Mouse (Mus musculus) right cerebral cortex, postnatal 4 days (tissue): ENCODE measurements around the gene Klhl42.

Experiments
- DNase-seq: peaks from one replicate; pipeline ENCODE4 v3.0.0-alpha.2; 2022

Gene Klhl42

DNA sequence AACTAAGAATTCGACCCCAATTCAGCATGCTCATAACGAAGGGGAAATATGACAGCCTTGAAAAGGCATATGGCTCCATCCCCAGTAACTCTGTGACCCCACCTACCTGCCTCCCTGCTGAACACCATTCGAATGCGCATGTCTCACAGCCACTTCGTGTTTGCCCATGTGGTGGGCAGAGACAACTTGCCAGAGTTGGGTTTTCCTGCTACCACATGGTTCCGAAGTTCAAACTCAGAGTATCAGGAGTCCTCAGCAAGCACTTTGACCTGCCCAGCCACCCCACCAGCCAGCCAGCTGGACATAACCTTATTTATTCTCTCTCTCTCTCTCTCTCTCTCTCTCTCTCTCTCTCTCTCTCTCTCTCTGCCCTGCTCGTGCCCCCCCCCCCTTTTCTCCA is 3.4 kb upstream of the Klhl42 start:
- DNase-seq: no peak

DNA sequence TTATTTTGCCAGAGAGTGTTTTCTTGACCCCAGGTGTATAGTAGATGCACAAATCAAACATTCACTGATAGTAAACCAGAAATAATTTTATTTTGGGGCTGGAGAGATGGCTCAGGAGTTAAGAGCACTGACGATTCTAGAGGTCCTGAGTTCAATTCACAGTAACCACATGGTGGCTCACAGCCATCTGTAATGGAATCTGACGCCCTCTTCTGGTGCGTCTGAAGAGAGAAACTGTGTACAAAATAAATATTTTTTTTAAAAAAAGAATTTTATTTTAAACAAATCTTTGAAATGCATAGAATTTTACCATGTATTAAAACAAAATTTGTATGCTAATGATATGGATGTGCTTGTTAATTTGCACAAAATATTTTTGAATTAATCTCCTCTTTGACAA is 2.7 kb upstream of the Klhl42 start:
- no peak for DNase-seq

DNA sequence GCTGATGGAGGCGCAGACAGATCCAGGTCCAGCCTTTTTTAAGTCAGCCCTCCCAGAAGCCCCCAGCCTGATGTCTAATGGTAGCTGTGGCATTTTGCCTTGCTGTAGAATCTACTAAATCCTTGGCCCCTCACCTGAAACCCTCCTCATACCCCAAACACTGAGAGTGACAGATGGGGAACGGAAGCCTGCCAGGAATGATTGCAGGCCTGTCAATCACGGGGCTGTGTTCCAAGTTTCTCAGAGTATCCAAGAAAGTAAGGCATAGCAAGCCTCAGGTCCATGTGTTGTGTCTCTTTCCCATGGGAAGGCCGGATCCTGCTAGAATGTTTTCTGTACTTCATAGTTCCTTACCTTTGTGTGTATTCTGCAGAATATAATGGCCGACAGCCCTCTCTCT is 988 bp upstream of the Klhl42 start:
- DNase-seq: no peak

DNA sequence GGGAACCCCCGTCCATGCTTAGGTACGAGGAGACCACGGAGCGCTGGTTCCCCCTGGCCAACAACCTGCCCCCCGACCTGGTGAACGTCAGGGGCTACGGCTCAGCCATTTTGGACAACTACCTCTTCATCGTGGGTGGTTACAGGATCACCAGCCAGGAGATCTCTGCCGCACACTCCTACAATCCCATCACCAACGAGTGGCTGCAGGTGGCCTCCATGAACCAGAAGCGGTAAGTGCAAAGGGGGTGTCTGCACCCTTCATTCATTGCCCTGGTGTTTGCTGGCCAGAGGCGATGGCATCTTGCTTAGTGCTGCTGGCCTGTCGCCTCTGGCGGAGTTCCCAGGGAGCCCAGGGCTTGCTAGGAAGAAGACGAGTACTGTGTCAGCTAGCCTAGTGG is 957 bp downstream of the Klhl42 start:
- peak; percentile 67 for DNase-seq

DNA sequence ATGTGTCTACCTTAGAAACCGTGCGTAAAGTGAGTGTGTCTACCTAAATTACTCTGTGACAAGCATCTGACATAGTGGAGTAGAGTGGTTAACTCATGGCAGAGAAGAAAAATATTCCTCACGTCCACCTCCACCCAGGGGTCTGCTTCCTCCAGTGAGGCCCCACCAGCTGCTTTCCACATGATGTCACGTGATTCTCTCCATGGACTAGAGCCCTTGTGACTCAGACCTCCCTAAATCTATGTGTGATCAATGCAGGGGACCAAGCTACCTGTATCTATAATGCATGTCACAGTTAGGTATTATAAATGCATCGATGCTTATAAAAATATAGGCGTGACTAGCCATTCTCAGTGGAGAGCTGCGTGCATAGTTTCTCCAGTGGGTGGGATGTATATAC is 3.6 kb downstream of the Klhl42 start:
- no peak for DNase-seq

DNA sequence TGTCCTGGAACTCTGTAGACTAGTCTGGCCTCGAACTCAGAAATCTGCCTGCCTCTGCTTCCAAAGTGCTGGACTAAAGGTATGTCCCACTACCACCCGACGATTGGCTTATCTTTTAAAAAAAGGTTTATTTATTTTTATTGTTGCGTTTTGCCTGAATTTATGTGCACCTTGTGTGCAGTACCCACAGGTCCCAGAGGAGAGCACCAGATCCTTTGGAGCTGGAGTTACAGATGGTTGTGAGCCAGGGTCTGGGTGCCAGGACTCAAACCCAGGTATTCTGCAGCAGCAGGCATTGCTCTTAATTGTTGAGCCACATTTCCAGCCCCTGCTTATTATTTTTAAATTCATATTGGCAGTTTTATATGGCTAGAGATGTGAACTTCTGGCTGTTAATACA is 4.9 kb downstream of the Klhl42 start:
- DNase-seq: no peak

DNA sequence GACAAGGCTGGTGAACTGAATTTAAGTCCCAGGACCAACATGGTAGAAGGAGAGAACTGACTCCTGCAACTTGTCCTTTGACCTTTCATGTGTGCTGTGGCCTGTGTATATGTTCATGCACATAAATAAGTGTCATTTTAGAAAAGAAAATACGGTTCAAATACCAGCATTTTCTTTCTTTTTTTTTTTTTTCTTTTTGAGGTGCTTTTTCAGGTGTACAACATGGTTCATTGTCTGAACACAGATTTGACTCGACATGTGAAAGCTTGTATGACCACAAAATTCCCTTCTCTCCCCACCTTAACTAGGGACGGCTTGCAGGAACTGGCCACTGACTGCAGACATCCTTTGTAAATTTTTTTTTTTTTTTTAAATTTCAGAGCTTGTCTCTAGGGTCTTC is 5.8 kb downstream of the Klhl42 start:
- DNase-seq: no peak

DNA sequence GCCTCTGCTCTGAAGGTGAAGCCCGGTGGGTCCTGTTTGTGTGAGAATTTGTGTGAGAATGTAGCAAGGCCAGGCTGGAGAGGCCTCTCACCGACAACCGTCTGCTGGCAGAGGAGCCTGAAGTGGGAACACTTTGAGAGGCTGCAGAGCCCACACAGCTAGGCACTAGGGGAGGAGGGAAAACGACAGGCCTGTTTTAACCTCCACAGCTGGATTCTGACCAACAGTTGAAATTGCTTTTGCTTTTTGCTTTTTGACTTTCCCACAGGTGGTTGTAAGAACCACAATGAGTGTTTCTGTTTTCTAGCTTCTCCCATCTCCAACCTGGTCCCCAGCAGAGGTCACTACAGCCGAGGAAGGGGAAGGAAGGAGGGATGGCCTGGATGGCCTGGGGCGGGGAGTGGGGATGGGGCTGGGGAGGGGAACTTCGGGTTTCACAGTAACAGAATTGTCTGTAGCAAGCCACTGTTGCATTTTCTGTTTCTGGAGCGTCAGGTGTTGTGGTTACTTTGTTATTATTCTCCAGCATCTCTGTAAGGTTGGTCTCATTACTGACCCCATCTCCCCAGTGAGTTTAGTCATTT is 6.3 kb downstream of the Klhl42 start:
- no peak for DNase-seq

DNA sequence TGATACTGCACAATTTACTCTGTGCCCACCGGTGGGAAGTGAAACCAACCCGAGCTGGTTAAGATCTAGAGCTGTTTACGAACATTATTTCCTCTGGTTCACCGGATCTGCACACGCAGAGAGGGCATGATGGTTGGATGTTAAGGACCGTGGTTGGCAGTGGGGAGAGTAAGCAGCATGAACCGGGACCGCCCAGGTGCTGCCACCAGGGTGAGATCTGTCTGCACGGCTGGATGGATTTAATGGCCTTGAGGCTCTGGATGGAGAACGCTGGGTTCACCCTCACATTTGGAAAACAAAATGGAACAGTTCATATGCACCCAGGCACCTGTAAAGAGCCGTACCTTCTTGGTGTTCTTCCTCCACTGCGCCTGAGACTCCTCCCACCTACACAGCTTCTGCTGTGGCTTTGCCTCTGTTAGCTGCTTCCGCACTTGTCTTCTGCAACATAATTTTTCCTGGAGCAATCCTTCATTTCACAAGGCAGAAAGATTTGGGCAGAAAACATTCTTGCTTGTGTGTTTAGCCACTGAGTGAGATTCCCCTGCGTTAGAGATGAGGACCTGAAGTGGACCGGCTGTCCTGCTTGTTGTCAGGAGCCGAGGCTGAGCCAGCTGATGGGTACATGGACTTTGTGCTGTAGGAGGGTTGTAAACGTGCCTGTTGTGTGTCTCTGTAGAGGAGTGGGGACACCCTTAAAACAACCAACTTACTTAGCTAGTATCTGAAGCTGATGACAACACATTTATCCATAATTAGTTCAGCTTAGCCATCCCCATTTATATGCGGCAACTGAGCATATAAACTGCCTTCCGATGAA is 8.5 kb downstream of the Klhl42 start:
- DNase-seq: no peak

DNA sequence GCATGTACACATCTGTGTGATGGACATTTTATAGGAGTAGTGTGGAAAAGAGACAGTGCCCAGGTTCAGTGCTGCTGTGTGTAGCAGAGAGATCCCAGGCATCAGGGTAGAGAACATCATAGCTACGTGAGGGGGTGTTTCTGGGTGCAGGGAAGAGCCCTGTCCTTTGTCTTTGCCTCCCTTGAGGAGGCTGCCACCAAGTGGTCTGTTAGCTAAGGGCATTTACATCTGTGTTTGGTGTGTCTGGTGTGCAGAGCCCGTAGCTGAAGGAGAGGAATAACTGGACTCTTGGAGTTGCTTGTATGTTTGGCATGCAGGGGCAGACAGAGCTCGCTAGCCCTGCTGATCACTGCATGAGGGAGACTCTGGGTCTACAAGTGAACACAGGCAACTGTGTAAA is 11.1 kb downstream of the Klhl42 start:
- DNase-seq: no peak

DNA sequence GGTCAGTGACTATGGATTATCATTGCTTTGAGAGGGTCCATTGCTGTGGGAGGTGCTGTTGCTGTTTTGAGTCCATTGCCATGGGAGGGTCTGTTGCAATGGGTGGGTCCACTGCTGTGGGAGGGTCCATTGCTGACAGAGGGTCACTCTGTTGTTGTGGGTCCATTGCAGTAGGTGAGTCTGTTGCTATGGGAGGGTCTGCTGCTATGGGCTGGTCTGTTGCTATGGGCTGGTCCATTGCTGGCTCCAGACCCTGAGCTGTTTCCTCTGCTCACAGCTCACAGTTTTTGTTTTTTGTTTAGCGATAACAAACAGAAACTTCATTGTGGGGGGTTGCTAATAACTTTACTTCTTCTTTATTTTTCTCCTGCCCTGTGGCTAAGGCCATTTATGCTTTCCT is 14.3 kb downstream of the Klhl42 start:
- DNase-seq: no peak

DNA sequence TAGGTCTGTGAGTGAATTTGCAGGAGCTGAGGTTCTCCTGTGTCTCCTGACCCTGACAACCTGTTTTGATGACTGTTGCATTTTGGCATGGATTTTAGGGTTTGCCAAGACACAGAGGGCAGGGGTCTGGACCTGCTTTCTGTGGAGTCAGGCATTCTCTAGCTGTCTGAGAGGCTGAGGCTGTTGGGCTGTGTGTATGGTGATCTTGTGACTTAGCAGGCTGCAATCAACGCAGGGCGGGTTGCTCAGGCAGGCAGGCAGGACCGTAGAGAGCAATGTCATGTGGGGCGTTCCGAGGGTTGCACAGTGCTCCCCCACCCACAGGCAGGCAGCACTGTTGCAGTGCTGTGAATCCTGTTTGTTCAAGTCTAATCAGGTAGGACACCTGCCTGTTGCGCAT is 15.5 kb downstream of the Klhl42 start:
- DNase-seq: no peak

DNA sequence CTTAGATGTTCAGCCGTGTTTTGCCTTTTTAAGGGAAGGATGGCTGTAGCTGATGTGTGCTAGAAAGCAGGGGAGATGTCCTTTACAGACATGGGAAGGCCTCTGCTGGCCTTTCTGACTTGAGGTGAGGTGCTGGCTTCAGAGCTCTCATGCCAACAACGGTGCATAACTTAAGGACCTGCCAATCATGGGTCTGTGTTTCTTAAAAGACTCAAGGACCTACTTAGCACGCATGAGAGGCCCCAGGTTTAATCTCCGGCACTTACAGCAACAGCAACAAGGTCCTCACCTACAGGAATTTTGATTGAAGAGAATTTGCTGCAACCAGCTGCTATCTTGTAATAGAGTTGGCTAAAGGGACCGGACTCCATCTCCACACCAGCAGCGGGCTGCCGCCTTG is 18.1 kb downstream of the Klhl42 start:
- no peak for DNase-seq

DNA sequence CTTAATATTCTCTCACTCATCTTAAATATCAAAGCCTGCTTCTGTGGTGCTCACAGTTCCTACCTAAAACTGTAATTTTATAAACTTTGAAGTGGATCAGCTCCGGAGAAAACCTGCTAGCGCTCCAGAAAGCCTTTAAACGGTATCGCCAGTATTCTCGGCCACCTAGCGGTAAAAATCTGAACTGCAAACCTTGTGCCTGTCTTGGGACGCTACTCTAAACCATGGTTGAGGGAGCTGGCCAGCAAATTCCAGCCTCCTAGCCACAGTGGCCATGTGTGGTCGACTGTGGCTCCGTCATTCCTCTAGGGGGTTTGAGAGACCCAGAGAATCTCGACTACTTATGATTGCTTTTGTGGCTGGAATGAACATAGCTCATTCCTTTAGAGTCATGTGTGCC is 25.4 kb downstream of the Klhl42 start:
- DNase-seq: peak; percentile 93

DNA sequence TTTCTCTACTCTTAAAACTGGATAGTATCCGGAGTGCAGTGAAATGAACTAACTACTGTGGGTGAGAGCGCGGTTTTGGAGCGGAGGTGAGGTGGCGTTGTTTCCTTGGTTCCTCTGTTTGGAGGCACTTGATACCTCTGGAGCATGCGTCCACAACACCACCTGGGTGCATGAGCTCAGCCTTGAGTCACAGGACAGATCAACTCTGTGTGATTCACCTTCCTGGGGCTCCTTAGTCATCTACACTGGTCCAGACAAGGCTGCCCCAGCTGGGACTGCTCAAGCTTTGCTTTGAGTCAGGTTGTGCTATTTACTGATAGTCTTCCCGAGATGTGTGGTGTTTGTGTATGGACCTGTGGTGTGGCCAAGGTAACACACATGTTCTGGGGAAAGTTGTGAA is 26.6 kb downstream of the Klhl42 start:
- no peak for DNase-seq

DNA sequence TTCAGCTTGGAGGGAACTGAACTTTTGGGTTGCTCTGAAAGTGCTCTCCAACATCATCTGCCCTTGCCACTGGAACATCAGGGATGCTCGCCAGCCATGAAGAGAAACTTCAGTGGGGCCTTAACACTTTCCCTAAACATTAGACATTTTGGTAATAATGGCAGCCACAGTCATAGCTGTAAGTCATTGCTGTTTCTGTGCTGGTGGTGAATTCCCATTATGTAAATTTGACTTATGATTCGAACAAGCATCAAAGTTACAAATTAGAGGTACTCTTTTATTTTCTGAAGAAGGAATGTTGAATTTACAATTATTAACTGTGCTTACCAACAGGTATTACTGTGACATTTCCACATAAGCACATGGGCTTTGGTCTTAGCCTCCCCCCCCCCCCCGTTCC is 27.0 kb downstream of the Klhl42 start:
- DNase-seq: no peak

DNA sequence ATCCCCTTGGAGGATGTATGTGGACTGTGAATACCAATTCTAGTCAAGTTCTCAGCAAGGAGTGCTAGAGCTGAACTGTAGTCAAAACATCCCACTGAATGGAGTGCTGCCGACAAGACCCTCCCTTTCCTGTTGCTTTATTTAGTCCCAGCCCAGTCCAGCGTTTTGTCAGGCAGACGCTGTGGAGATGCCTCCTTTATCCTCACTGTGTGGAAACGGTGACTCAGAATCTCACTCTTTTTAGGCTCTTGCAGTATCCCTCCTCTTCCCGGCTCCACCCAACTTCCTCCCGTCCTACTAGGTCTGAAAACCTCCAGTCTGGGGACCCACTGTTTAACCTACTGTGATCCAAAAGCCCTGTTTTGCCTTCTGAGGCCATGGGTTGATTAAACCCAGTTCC is 30.1 kb downstream of the Klhl42 start:
- no peak for DNase-seq

DNA sequence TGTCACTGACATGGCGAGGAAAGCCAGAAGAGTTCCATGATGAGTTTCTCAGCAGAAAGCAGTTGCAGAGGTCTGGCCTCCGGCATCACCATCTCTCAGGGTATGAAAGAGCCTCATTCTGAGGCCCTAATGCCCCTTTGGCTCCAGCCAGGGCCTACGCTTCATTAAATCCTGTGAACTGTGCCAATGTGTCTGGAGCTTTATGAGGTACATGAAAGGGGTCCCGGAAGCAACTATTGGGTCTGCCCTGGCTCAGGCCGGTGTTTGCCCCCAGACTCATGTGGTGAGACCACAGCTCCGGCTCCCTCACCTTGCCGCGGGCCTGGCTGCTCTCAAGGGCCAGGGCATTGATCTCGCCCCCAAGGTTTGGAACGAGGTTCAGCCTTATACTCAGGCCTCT is 36.1 kb downstream of the Klhl42 start:
- DNase-seq: no peak

DNA sequence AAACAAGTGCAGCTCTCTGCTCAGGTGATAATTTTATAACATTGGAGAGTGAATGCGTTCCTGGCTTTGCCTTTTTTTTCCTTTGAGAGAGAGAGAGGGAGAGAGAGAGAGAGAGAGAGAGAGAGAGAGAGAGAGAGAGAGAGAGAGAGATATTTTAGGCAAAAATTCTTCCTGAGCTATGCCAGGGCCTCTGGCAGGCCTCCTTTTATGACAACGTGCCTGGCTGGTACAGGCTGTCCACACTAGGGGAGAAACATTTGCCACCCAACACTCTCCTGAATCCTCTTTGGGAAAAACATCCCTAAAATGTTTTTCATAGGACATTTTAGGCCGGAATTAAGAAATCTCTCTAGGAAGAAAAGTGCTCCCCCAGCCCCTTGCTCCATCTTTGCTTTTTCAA is 47.1 kb downstream of the Klhl42 start:
- no peak for DNase-seq

DNA sequence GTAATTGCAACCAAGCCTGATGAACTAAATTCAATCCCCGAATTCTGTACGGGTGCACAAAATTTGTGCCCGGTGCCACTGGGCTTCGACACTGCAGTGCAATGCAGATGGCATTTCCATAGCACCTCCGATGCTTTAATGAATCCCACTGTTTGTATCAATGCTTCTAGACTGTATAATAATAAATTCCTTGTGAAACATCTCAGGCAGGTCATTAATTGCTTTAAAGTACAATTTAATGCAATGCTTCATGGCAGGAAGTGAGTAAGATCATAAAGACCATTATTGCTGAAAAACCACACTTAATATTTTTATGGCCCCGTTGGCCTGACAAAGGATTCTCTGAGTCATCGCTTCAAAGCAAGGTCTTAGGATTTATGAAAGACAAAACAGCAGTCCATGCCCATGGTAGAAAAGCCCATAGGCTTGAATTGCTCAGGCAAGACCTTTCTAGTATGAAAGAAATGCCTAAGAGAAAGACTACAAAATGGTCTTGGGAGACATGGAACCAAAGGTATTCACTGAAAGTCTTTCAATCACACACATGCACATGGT is 49.5 kb downstream of the Klhl42 start:
- no peak for DNase-seq

DNA sequence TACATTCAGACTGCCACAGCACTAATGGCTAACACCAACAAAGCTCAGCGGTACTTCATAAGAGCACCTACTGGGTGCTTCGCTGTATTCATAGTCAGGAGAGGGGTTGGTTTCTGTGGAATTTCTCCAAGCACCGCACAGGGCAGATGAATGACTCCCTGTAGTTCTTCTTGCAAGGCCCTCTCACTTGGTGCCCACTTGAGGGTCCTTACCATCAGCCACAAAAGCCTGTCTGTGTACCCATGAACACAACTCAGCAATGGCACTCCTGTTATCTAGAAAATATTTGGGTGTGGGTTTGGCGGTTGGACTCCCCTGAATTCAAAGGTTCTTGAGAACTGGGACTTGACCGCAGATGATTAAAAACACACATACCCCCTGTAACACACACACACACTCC is 53.5 kb downstream of the Klhl42 start:
- no peak for DNase-seq

DNA sequence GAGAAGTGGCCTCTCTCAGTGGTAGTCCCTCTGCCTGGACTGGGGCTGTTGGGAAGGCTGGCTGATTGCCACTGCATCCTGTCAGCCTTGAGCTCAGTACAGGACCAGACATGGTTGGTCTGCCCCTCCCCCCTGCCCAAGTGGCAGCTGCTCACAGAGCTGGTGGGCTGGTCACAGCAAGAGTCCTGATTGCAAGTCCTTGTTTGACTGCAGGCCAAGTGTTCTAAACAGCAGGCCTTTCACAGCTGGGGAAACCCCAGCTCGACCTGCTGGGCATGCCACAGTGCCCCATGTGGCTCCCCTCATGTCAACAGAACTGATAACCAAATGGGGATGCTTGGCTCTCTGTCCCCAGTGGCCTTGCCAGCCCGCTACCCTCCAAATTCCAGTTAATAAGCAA is 54.1 kb downstream of the Klhl42 start:
- DNase-seq: peak; percentile 61

DNA sequence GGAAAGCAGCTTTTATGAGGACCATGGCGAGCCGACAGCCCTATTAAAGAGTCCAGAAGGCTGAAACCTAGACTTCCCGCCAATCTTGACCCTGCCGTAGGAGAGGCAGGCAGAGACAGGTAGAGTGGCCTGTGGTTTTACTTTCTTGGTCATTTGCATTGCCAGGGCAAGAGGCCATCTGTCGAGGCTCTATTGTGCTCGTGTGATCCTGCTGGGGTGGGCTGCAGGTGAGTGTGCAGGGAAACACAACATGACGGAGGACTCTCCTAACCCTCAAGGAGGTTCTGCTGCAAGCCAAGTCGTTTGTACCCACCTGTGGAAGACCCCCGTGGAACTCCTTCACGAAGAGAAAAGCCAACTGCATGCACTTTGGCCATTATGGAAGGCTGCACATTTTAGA is 54.6 kb downstream of the Klhl42 start:
- no peak for DNase-seq

DNA sequence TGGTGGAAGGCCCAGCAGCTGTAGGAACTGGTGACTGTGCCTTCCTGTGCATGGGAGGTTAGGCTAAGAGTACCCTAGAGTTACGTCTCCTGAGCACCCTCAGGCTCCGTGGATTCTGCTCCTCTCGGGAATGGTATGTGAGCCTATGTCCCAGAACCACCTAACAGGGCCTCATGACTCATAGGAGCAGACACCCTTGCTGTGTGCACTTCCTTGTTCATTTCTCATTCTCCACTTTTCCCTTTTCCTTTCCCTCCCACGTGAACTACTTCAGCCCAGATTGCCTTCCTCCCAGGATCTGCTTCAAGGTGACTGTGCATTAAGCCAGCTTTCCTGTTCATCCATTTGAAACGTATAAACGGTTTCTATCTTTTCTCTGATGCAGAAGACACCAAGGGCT is 59.9 kb downstream of the Klhl42 start:
- no peak for DNase-seq

DNA sequence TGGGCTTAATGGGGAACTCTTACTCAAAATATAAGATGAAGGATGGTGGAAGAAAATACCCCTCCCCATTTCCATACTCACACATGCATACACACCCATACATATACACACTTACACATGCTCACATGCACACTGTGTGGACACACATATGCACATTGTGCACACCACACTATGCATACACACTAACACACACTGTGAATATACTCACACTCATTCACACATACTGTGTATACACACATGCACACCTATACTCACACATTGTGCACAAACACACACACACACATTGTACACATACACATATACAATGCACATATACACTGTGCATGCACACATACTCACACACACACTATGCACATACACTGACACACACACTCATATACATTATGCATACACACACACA is 60.7 kb downstream of the Klhl42 start:
- no peak for DNase-seq
